Mouse (Mus musculus) stomach, postnatal 0 days (tissue): ENCODE measurements around the gene Il9r.

Source experiments
- CTCF ChIP-seq: IDR thresholded peaks from 2 replicates; pipeline ENCODE4 v1.5.1; 2016; ENCODE audit warnings: antibody characterized with exemption, low read depth, mild to moderate bottlenecking, moderate library complexity
- EP300 ChIP-seq: optimal IDR thresholded peaks from 2 replicates; pipeline ENCODE3; 2016; ENCODE audit warnings: antibody characterized with exemption

GRCm38 (mm10) chr11:32178506-32178905 is 21.6 kb downstream of the Il9r start:
- no peak for TF ChIP-seq CTCF
- no peak for TF ChIP-seq EP300
